Mouse (Mus musculus) megakaryocyte-erythroid progenitor cell, adult 5-6 weeks (primary cell): ENCODE results near the gene Amacr. TPM values are rescaled to one million over a fixed set of nuclear protein-coding genes. Genes with fewer than 3 reads are reported as not detected.

ENCODE experiments used
- ATAC-seq: replicated peaks from 2 replicates; pipeline ENCODE4 v1.8.0; 2016; ENCODE audit warnings: mild to moderate bottlenecking, inconsistent platforms; ENCODE audit not compliant: severe bottlenecking, poor library complexity, low FRiP score, low TSS enrichment
- total RNA-seq, 2 experiments: library from RNA; stranded (forward) in 1 of 2; stranded (reverse) in 1 of 2; fragments of 200-1000, 215-1000 nt in 1 of 2; fragments of >200 nt in 1 of 2; fragmentation: Nextera tagmentation in 1 of 2; gene quantifications; 2 replicates each; pipeline ENCODE4 v1.2.3; 2014 to 2017

Amacr gene
- total RNA-seq, 2 experiments from 2014 or later: 8.6 to 18.4 TPM

DNA sequence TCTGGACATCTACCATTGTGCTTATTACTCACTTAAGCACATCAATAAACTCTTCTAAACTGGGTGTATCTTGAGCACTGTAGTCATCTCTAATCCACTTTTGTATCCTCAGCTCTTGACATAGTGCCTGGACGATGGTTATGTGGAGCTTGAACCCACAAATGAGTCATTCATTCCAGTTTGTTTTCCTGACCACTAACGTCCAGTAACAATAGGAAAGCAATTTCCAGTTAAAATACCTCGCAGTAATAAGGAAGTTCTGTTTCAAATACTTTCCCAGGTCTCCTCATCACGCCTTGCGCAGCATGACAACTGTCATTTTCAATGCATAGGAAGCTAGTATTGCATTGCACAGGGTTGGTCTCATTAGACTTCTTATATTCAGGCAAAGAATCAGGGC is 61.3 kb downstream of the Amacr start:
- no peak for ATAC-seq

Other genes starting within 250 kb of the Amacr start
- gene C1qtnf3, start 29.4 kb upstream of the Amacr start, total RNA-seq (2014; fragmentation: Nextera tagmentation): not detected in 2 replicates
- gene C1qtnf3, start 29.4 kb upstream of the Amacr start, total RNA-seq (2017): not detected in 2 replicates
- gene Slc45a2, start 19.0 kb downstream of the Amacr start, total RNA-seq (2014; fragmentation: Nextera tagmentation): not detected in 2 replicates
- gene Slc45a2, start 19.0 kb downstream of the Amacr start, total RNA-seq (2017): not detected in 2 replicates
- gene Rxfp3, start 56.2 kb downstream of the Amacr start, total RNA-seq (2014; fragmentation: Nextera tagmentation): not detected in 2 replicates
- gene Rxfp3, start 56.2 kb downstream of the Amacr start, total RNA-seq (2017): not detected in 2 replicates
- not detected in 2 replicates for gene Adamts12, start 83.0 kb downstream of the Amacr start, total RNA-seq (2014; fragmentation: Nextera tagmentation)
- 0.05 and 0.30 TPM in 2 replicates for gene Adamts12, start 83.0 kb downstream of the Amacr start, total RNA-seq (2017)